Mouse (Mus musculus) kidney, adult 18-20 months (tissue): ENCODE measurements around the gene Bmp6.
A peak's percentile ranks its signal among the peaks of the same experiment; 100 is the strongest.

Experiments
- DNase-seq: peaks from one replicate; pipeline ENCODE4 v3.0.0; 2021

Bmp6 gene

GRCm38 (mm10) chr13:38437930-38438329, 93.0 kb downstream of the Bmp6 start:
- peak; percentile 31 for DNase-seq

GRCm38 (mm10) chr13:38440240-38440639, 95.3 kb downstream of the Bmp6 start:
- no peak for DNase-seq

DNA sequence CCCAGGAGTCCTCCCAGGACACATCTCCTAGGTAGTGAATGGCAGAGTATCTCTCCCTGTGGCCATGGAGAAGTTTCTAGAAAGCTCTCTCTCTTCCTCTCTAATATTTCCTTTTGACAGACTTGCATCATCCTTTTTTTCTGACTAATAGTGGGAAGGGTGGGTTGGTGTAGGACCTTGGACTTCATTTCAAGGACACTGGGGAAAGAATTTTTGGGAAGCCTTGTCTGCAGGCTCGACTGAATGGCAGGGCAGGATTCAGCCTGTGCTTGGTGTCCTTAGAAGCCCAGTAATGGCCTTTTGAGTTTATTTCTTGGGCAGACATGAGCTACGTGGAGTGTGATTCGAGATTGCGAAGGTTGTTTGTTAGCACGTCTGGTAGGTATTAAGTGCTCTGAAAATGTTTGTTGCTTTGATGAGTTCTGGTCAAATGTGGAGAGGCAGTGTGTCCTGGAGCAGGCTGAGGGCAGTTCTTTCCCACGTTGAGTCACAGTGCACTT, 103.7 kb downstream of the Bmp6 start:
- DNase-seq = no peak

GRCm38 (mm10) chr13:38450051-38450971, 105.4 kb downstream of the Bmp6 start:
- DNase-seq = no peak

GRCm38 (mm10) chr13:38451446-38451845, 106.5 kb downstream of the Bmp6 start:
- DNase-seq = no peak

- DNase-seq = no peak
Observed at GRCm38 (mm10) chr13:38463410-38463809, 118.5 kb downstream of the Bmp6 start.

GRCm38 (mm10) chr13:38470882-38471281, 126.0 kb downstream of the Bmp6 start:
- DNase-seq = no peak

DNA sequence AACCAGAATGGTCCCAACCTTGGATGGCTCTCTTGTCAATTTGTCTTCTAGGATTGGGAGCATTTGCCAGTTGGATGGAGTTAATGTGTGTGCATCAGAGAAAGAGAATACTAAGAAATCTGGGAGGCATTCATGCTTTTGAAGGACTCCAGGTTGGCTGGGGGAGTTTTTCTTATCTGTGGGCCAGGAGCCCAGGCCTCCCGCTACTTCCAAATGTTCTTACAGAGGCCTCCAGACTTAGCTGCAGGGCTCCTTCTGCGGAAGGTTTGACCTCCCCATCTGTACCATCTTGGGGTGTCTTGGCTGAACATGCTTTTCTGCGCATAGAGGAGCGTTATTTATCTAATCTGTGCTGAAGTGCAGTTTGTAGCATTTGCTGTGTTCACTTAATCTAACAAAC, 127.7 kb downstream of the Bmp6 start:
- no peak for DNase-seq

- no peak for DNase-seq
Observed at GRCm38 (mm10) chr13:38473497-38473896, 128.6 kb downstream of the Bmp6 start.

DNA sequence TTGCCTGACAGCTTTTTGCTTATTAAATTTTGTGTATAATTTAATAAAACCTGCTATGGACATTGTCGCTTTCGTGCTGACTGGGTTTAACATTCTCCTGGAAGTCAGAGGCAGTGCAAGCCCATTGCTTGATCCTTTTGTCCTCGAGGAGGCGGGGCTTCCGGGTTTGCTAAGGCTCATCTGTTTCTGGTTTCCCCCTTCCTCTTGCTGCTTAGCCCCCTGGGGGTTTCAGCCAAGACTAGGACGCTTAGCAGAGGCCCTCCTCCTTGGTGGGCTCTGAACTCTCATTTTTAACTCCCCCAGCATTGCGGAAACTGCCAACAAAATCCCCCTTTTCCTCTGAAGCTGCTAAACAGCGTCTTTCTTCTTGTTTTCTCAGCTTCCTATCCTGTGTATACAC, 132.0 kb downstream of the Bmp6 start:
- DNase-seq = no peak

- DNase-seq = no peak
Observed at GRCm38 (mm10) chr13:38481021-38481420, 136.1 kb downstream of the Bmp6 start.

- no peak for DNase-seq
Observed at GRCm38 (mm10) chr13:38484701-38485100, 139.8 kb downstream of the Bmp6 start.

DNA sequence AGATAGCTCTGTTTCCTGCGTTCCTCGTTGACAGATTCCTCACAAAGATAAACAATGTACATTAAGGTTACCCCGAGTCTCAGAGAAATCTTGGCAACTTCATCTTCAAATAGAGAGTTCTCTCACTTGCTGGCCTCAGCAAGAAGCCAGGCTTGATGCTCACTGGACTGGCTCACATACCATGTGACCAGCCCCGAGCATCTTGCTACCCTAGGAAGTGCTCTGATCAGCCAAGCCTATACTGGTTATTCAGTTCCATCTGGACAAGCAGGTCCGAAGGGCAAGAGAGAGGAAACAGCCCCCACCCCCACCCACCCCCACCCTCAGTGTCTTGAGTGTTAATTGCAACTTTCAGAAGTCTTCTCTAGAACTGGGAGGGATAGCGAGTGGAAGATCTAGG, 141.9 kb downstream of the Bmp6 start:
- no peak for DNase-seq

GRCm38 (mm10) chr13:38496715-38497114, 151.8 kb downstream of the Bmp6 start:
- DNase-seq = no peak

- no peak for DNase-seq
Observed at GRCm38 (mm10) chr13:38501314-38501713, 156.4 kb downstream of the Bmp6 start.

DNA sequence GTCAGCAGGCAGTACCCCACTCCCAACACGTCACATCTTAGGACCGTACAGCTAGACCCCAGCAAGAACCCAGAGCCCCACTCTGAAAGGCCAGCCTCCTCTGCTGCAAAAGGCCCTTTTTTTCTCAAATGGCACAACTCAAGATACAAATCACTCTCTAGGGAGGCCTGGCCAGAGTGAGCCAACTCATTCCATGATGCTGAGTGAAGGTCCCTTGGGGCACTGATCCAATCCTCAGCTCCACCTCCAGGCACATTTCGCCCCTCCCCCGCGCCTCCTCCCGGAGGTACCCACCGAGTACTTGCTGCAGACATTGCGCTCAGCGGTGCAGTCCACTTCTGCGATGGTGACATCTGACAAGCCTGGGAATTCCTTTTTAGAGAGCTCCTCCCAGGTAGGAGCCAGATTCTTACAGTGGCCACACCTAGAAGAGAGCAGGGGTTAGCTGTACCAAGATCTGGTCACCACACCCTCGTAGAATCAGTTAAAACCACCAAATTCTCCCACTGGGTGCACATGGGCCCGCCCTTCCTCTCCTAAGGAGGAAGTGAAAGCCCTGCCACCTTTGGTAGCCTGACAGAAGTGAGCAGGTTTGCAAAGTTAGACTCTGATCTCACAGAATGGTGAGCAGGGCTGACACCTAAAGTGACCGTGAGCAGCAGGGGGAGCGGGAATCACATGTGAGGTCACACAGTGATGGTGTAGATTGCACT, 158.4 kb downstream of the Bmp6 start:
- no peak for DNase-seq

DNA sequence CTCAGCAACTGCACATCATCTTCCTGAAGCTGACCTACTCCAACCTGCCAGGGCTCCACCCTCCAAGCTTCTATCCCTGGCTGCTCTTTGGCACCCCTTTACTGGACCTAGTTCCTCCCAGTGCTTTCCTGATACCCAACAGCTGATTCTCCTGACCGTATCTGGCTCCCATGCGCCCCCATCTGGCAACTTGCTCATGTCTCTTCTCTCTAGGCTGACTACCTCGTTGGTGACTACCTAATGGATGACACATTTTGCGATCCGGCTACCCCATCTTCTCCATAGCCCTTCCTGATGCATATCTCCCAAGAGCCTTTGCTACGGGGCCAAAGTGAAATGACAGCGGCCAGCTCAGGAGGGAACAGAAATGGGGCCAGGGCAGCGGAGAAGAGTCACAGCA, 161.4 kb downstream of the Bmp6 start:
- DNase-seq = peak; percentile 60

GRCm38 (mm10) chr13:38506936-38507335, 162.0 kb downstream of the Bmp6 start:
- DNase-seq = no peak

DNA sequence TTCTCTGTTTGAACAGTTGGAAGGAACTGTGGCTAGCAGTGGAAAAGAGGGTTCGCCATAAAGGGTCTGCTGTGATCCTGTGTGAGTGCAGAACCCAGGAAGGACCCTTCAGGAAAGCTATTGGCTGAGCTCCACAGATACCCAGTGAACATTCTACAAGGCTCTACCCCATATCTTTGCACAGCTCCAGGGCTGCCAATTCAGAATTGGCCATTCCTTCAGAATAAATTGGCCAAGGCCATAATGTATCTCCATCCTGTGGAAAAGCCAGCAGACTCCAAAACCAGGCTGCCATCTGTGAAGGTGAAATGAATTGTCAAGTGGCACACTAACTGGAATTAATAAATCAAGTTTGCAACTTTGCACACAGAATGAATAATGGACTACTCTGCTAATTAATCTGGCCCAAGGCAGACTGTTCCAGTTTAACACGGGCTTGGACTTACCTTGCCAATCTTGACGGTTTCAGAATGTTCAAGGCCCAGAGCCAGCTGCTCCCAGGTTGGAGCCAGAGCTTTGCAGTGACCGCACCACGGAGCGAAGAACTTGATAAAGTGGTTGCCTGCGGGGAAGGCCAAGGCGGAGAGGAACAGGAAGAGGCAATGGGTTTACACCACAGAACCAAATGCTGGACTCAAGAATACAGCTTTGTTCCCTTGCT, 164.9 kb downstream of the Bmp6 start:
- peak; percentile 41 for DNase-seq

GRCm38 (mm10) chr13:38511979-38512378, 167.1 kb downstream of the Bmp6 start:
- DNase-seq = no peak

GRCm38 (mm10) chr13:38513921-38514320, 169.0 kb downstream of the Bmp6 start:
- no peak for DNase-seq

- DNase-seq = peak; percentile 55
Observed at GRCm38 (mm10) chr13:38515431-38515830, 170.5 kb downstream of the Bmp6 start.

GRCm38 (mm10) chr13:38515845-38516244, 170.9 kb downstream of the Bmp6 start:
- DNase-seq = no peak
